In genomic region chr4:134035953-134036352, GRCm38 (mm10) we compare ENCODE assay signal across 9 mouse cellular contexts. TPM values are rescaled to one million over a fixed set of nuclear protein-coding genes. Genes with fewer than 3 reads are reported as not detected.
DNase-seq lines count a peak whose midpoint lies in the region; ATAC-seq and TF ChIP-seq lines count a peak whose summit lies in the region.
"Had no signal": no experiment of that assay in that cellular context is flagged by ENCODE, and none has a peak within 500 bp of the region (broad histone marks: within the 10 kb centered on the region; RNA-seq: fewer than 3 reads in every experiment).

No protein-coding gene starts in this region.

- H3K27ac ChIP-seq in intestine, embryonic 14.5 days (ENCODE audit: low read depth) = no peak overlapping the region
- no peak overlapping the region for H3K27ac ChIP-seq in left cerebral cortex, adult 2 months

- H3K9me3 ChIP-seq in intestine, embryonic 14.5 days (ENCODE audit: control insufficient read depth, low read length) = no peaks in the 10 kb centered on the region

- ATAC-seq in intestine, embryonic 14.5 days (replicated peaks; ENCODE audit: low FRiP score, low TSS enrichment, low read depth) = peak; percentile 64; the same call in 1 of the 2 replicates
- peak; percentile 68 for ATAC-seq in megakaryocyte-erythroid progenitor cell, adult 5-6 weeks (replicated peaks; ENCODE audit: low FRiP score, low TSS enrichment, poor library complexity, severe bottlenecking)

- no peaks in the 10 kb centered on the region for H3K27me3 ChIP-seq in intestine, embryonic 14.5 days (replicated peaks; ENCODE audit: control insufficient read depth, insufficient read depth, low read length)

- peak; percentile 98 for TF ChIP-seq CTCF in left cerebral cortex, adult 2 months (IDR thresholded peaks at IDR 0.05)

- no peaks in the 10 kb centered on the region for H3K4me1 ChIP-seq in intestine, embryonic 14.5 days (replicated peaks; ENCODE audit: control insufficient read depth, insufficient read depth, low read length)

- intact Hi-C loops in left cerebral cortex, adult 2 months (cut with DNase I) = loop anchor here (1.0 to 2.0 kb wide), 3 partner anchors 43 to 88 kb away; no protein-coding TSS in a partner anchor

- WGBS in intestine, embryonic 14.5 days = 6% methylated on average over 16 of the region's 16 CpGs

- H3K9ac ChIP-seq in intestine, embryonic 14.5 days (ENCODE audit: low read length) = no peak overlapping the region

- DNase-seq in R1 (ENCODE audit: low read depth, low spot score) = peak; percentile 90
- DNase-seq in cerebellum, adult 9-11 months = peak; percentile 72
- peak; percentile 38 to 78 for DNase-seq in frontal cortex, postnatal 10 days (ENCODE audit: low spot score in 2 of 2)
- DNase-seq in intestine, embryonic 14.5 days (ENCODE audit: low spot score) = peak; percentile 92
- DNase-seq in left cerebral cortex, adult 2 months (ENCODE audit: extremely low spot score in 1 of 2, low spot score in 2 of 2) = peak; percentile 77 to 81
- peak; percentile 74 for DNase-seq in right cerebral cortex, postnatal 25 days
- DNase-seq in urinary bladder, postnatal 14 days (ENCODE audit: low spot score) = peak; percentile 78

- H3K4me2 ChIP-seq in intestine, embryonic 14.5 days (ENCODE audit: low read length) = no peak overlapping the region

- no peaks in the 10 kb centered on the region for H3K36me3 ChIP-seq in intestine, embryonic 14.5 days (ENCODE audit: control insufficient read depth, insufficient read depth, low read length)

- H3K4me3 ChIP-seq in intestine, embryonic 14.5 days (ENCODE audit: low read depth, low read length) = no peak overlapping the region
- no peak overlapping the region for H3K4me3 ChIP-seq in left cerebral cortex, adult 2 months

RNA-seq across cellular contexts. Expression of gene Lin28a, which starts 17.3 kb away (rescaled TPM):
- polyA plus RNA-seq in intestine, embryonic 14.5 days (2014; fragmentation: Nextera tagmentation; extraction: Ambion mirVana) = 0.05 and 0.08 TPM in 2 replicates
- total RNA-seq in left cerebral cortex, adult 2 months (2021) = not detected
- not detected in 2 replicates for total RNA-seq in megakaryocyte-erythroid progenitor cell, adult 5-6 weeks (2014; fragmentation: Nextera tagmentation)
- 0.23 TPM in 1 of 2 replicates, not detected in the other for total RNA-seq in megakaryocyte-erythroid progenitor cell, adult 5-6 weeks (2017)

RNA-seq across cellular contexts. Expression of gene Zfp683, which starts 17.7 kb away (rescaled TPM):
- not detected in 2 replicates for polyA plus RNA-seq in intestine, embryonic 14.5 days (2014; fragmentation: Nextera tagmentation; extraction: Ambion mirVana)
- total RNA-seq in left cerebral cortex, adult 2 months (2021) = not detected
- not detected in 2 replicates for total RNA-seq in megakaryocyte-erythroid progenitor cell, adult 5-6 weeks (2014; fragmentation: Nextera tagmentation)
- not detected in 2 replicates for total RNA-seq in megakaryocyte-erythroid progenitor cell, adult 5-6 weeks (2017)
- polyA plus RNA-seq: liver, embryonic 16.5 days had no signal

RNA-seq across cellular contexts. Expression of gene Crybg2, which starts 24.7 kb away (rescaled TPM):
- polyA plus RNA-seq in intestine, embryonic 14.5 days (2014; fragmentation: Nextera tagmentation; extraction: Ambion mirVana) = 8.9 and 11.4 TPM in 2 replicates
- total RNA-seq in left cerebral cortex, adult 2 months (2021) = 1 to 10 TPM; 2.3 to 2.4 TPM
- total RNA-seq in megakaryocyte-erythroid progenitor cell, adult 5-6 weeks (2014; fragmentation: Nextera tagmentation) = 0.55 TPM in 1 of 2 replicates, not detected in the other
- total RNA-seq in megakaryocyte-erythroid progenitor cell, adult 5-6 weeks (2017) = 0.09 TPM in 1 of 2 replicates, not detected in the other

RNA-seq across cellular contexts. Expression of gene Dhdds, which starts 35.2 kb away (rescaled TPM):
- 43.5 and 46.6 TPM in 2 replicates for polyA plus RNA-seq in intestine, embryonic 14.5 days (2014; fragmentation: Nextera tagmentation; extraction: Ambion mirVana)
- total RNA-seq in left cerebral cortex, adult 2 months (2021) = 10 to 100 TPM; 61.4 to 62.2 TPM
- total RNA-seq in megakaryocyte-erythroid progenitor cell, adult 5-6 weeks (2014; fragmentation: Nextera tagmentation) = 27.0 and 34.0 TPM in 2 replicates
- 10.6 and 26.2 TPM in 2 replicates for total RNA-seq in megakaryocyte-erythroid progenitor cell, adult 5-6 weeks (2017)

RNA-seq across cellular contexts. Expression of gene Cd52, which starts 58.9 kb away (rescaled TPM):
- 23.5 and 24.3 TPM in 2 replicates for polyA plus RNA-seq in intestine, embryonic 14.5 days (2014; fragmentation: Nextera tagmentation; extraction: Ambion mirVana)
- total RNA-seq in left cerebral cortex, adult 2 months (2021) = 1 to 10 TPM; 2.6 to 3.3 TPM
- total RNA-seq in megakaryocyte-erythroid progenitor cell, adult 5-6 weeks (2014; fragmentation: Nextera tagmentation) = 34.9 and 43.4 TPM in 2 replicates
- 36.8 and 45.6 TPM in 2 replicates for total RNA-seq in megakaryocyte-erythroid progenitor cell, adult 5-6 weeks (2017)
